In the genomic region with DNA sequence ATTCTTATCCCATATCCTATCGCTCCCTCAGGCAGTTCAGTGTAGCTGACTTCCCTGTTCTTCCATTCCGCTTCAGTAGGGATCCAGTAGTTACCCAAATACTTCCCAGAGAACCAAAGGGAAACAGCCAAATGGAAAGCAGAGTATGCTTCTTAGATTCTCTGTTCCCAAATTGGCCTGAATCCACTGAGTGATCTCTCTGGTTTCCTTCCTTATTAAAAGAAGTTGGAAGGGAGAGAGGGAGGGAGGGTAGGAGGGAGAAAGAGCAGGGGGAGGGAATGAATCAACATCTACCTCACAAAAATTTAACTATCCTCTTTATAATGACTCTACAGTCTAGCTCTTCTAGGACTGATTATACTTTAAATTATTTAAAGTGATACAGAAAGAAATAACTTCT, we compare ENCODE assay signal across 14 mouse cellular contexts.
"Had no signal": no experiment of that assay in that cellular context is flagged by ENCODE, and none has a peak within 500 bp of the region (broad histone marks: within the 10 kb centered on the region; RNA-seq: fewer than 3 reads in every experiment).

No protein-coding gene starts in this region.

- DNase-seq: kidney, adult 2 months; kidney, postnatal 25 days; liver, embryonic 13.5 days; lung, adult 2 months; lung, postnatal 14 days; lung, postnatal 4 days; midbrain, embryonic 14.5 days; retina, postnatal 1 day; right cerebral cortex, postnatal 25 days; spleen, adult 18-20 months; thymus, postnatal 25 days had no signal

- H3K27ac ChIP-seq: kidney, postnatal 0 days; liver, embryonic 13.5 days; neural tube, embryonic 12.5 days; stomach, embryonic 15.5 days had no signal

- H3K4me3 ChIP-seq: liver, embryonic 13.5 days; neural tube, embryonic 12.5 days; stomach, embryonic 15.5 days had no signal
